ENCODE assay signal across 8 mouse cellular contexts in genomic region chr2:165900351-165901126, GRCm38 (mm10). TPM values are rescaled to one million over a fixed set of nuclear protein-coding genes. Genes with fewer than 3 reads are reported as not detected.
DNase-seq lines count a peak whose midpoint lies in the region; ATAC-seq and TF ChIP-seq lines count a peak whose summit lies in the region.

No protein-coding gene starts in this region.

- WGBS in lung, embryonic 14.5 days: 10% methylated on average over 23 of the region's 23 CpGs
- 12% methylated on average over 23 of the region's 23 CpGs for WGBS in embryonic facial prominence, embryonic 14.5 days
- WGBS in limb, embryonic 10.5 days: 2% methylated on average over 23 of the region's 23 CpGs
- WGBS in neural tube, embryonic 15.5 days: 10% methylated on average over 23 of the region's 23 CpGs

- H3K9me3 ChIP-seq in lung, embryonic 14.5 days (ENCODE audit: low read depth, low read length): no peaks in the 10 kb centered on the region
- no peaks in the 10 kb centered on the region for H3K9me3 ChIP-seq in embryonic facial prominence, embryonic 14.5 days (ENCODE audit: control insufficient read depth, low read length)
- H3K9me3 ChIP-seq in limb, embryonic 10.5 days (replicated peaks): no peaks in the 10 kb centered on the region
- H3K9me3 ChIP-seq in neural tube, embryonic 15.5 days (replicated peaks): no peaks in the 10 kb centered on the region

- no peaks in the 10 kb centered on the region for H3K36me3 ChIP-seq in lung, embryonic 14.5 days (ENCODE audit: insufficient read depth)
- H3K36me3 ChIP-seq in embryonic facial prominence, embryonic 14.5 days (ENCODE audit: control insufficient read depth, insufficient read depth, low read length): no peaks in the 10 kb centered on the region
- no peaks in the 10 kb centered on the region for H3K36me3 ChIP-seq in limb, embryonic 10.5 days
- H3K36me3 ChIP-seq in neural tube, embryonic 15.5 days: no peaks in the 10 kb centered on the region

- peak overlapping the region; percentile 96 for H3K27ac ChIP-seq in lung, embryonic 14.5 days (ENCODE audit: low read depth)
- peak overlapping the region; percentile 82 for H3K27ac ChIP-seq in embryonic facial prominence, embryonic 14.5 days (replicated peaks; ENCODE audit: low read depth, low read length)
- peak overlapping the region; percentile 92 for H3K27ac ChIP-seq in limb, embryonic 10.5 days
- peak overlapping the region; percentile 63 for H3K27ac ChIP-seq in neural tube, embryonic 15.5 days (replicated peaks)

- peak overlapping the region; percentile 40 for H3K4me2 ChIP-seq in lung, embryonic 14.5 days
- H3K4me2 ChIP-seq in embryonic facial prominence, embryonic 14.5 days (ENCODE audit: low read depth, low read length): peak overlapping the region; percentile 30
- 0 out of 2 replicates have a peak overlapping the region, but pooled peaks have one; percentile 3 for H3K4me2 ChIP-seq in neural tube, embryonic 15.5 days

- peaks cover 16% of the 10 kb centered on the region for H3K4me1 ChIP-seq in lung, embryonic 14.5 days (ENCODE audit: insufficient read depth)
- H3K4me1 ChIP-seq in embryonic facial prominence, embryonic 14.5 days (ENCODE audit: control insufficient read depth, insufficient read depth, low read length): peaks cover 23% of the 10 kb centered on the region
- H3K4me1 ChIP-seq in limb, embryonic 10.5 days: peaks cover 57% of the 10 kb centered on the region
- H3K4me1 ChIP-seq in neural tube, embryonic 15.5 days: peaks cover 15% of the 10 kb centered on the region

- peak; percentile 80 for DNase-seq in lung, embryonic 14.5 days
- DNase-seq in lung, postnatal 25 days (ENCODE audit: low spot score): no peak
- peak; percentile 73 for DNase-seq in embryonic facial prominence, embryonic 14.5 days (ENCODE audit: low spot score)
- DNase-seq in limb, embryonic 10.5 days (ENCODE audit: low spot score): peak; percentile 71
- DNase-seq in layer of hippocampus, adult 11-12 months (ENCODE audit: low spot score): no peak
- no peak for DNase-seq in frontal cortex, postnatal 25 days (ENCODE audit: low spot score in 2 of 2)
- DNase-seq in right cerebral cortex, adult 2 months (ENCODE audit: low spot score in 2 of 2): no peak

- H3K27me3 ChIP-seq in lung, embryonic 14.5 days (ENCODE audit: insufficient read depth, low read length): no peaks in the 10 kb centered on the region
- H3K27me3 ChIP-seq in embryonic facial prominence, embryonic 14.5 days (replicated peaks; ENCODE audit: control insufficient read depth, insufficient read depth, low read length): no peaks in the 10 kb centered on the region
- no peaks in the 10 kb centered on the region for H3K27me3 ChIP-seq in limb, embryonic 10.5 days (ENCODE audit: low read depth, poor library complexity, severe bottlenecking)
- H3K27me3 ChIP-seq in neural tube, embryonic 15.5 days (replicated peaks): no peaks in the 10 kb centered on the region

- H3K4me3 ChIP-seq in lung, embryonic 14.5 days (ENCODE audit: low read depth, low read length): no peak overlapping the region
- H3K4me3 ChIP-seq in embryonic facial prominence, embryonic 14.5 days (ENCODE audit: low read depth, low read length): no peak overlapping the region
- peak overlapping the region; percentile 40 for H3K4me3 ChIP-seq in limb, embryonic 10.5 days
- H3K4me3 ChIP-seq in neural tube, embryonic 15.5 days (replicated peaks): no peak overlapping the region

- no peak for TF ChIP-seq CTCF in lung, embryonic 14.5 days (IDR thresholded peaks at IDR 0.05; ENCODE audit: low read depth)

- ATAC-seq in lung, embryonic 14.5 days (ENCODE audit: insufficient read depth): peak; percentile 82
- ATAC-seq in embryonic facial prominence, embryonic 14.5 days (ENCODE audit: low read depth): peak; percentile 76
- peak; percentile 50; the same call in 1 of the 2 replicates for ATAC-seq in neural tube, embryonic 15.5 days (ENCODE audit: low FRiP score)

- peak overlapping the region; percentile 47 for H3K9ac ChIP-seq in lung, embryonic 14.5 days
- H3K9ac ChIP-seq in embryonic facial prominence, embryonic 14.5 days (ENCODE audit: low read depth, low read length): peak overlapping the region; percentile 19
- no peak overlapping the region for H3K9ac ChIP-seq in neural tube, embryonic 15.5 days (replicated peaks)

RNA-seq across cellular contexts. Expression of gene Zmynd8, which starts 1.7 kb away (rescaled TPM):
- polyA plus RNA-seq in lung, embryonic 14.5 days (2014; fragmentation: Nextera tagmentation; extraction: Ambion mirVana): 40.5 and 46.0 TPM in 2 replicates
- polyA plus RNA-seq in embryonic facial prominence, embryonic 14.5 days (2014; fragmentation: Nextera tagmentation; extraction: Ambion mirVana): 28.6 and 32.7 TPM in 2 replicates
- polyA plus RNA-seq in limb, embryonic 10.5 days (2016; fragmentation: Nextera tagmentation; extraction: Ambion mirVana): 59.3 and 59.5 TPM in 2 replicates
- polyA plus RNA-seq in neural tube, embryonic 15.5 days (2015; fragmentation: Nextera tagmentation; extraction: Ambion mirVana): 79.3 and 79.5 TPM in 2 replicates

Comparison
In these comparisons a context has a peak if more than half of its experiments do, and no peak if none do; other contexts are left out.
1. DNase-seq: peak in lung, embryonic 14.5 days (single experiment), embryonic facial prominence, embryonic 14.5 days (single experiment) and limb, embryonic 10.5 days (single experiment); none in lung, postnatal 25 days (single experiment), layer of hippocampus, adult 11-12 months (single experiment), frontal cortex, postnatal 25 days (0 of 2) and right cerebral cortex, adult 2 months (0 of 2).
2. Peak in every context shown above with its lines, with median percentiles within 50 percentile points of each other: ATAC-seq, H3K27ac ChIP-seq and H3K4me2 ChIP-seq.